Mouse (Mus musculus): Measurements from ENCODE around the gene Isoc2a.

GRCm38 (mm10) chr7:4864130-4864845 lies 12.7 kb upstream of the Isoc2a start:
- TF ChIP-seq CTCF (IDR thresholded peaks at IDR 0.05; ENCODE audit: low read depth, low read length) (no peak), EP300 (IDR thresholded peaks at IDR 0.05; ENCODE audit: insufficient read depth, low read depth, low read length) (no peak)
